Mouse (Mus musculus) bone marrow, adult 2 months (tissue): Measurements from ENCODE around the gene Tnfsf15.

Experiments
- CTCF ChIP-seq: fragments of 200-500 bp; IDR thresholded peaks from 2 replicates; pipeline ENCODE4 v1.5.1; 2011; ENCODE audit warnings: low read length, control low read depth; ENCODE audit not compliant: control insufficient read depth, insufficient read depth
- POLR2A ChIP-seq: fragments of 200-500 bp; IDR thresholded peaks from 2 replicates; pipeline ENCODE4 v1.6.1; 2011; ENCODE audit warnings: low read depth, mild to moderate bottlenecking, control low read depth, low read length, borderline replicate concordance; ENCODE audit not compliant: control insufficient read depth

DNA sequence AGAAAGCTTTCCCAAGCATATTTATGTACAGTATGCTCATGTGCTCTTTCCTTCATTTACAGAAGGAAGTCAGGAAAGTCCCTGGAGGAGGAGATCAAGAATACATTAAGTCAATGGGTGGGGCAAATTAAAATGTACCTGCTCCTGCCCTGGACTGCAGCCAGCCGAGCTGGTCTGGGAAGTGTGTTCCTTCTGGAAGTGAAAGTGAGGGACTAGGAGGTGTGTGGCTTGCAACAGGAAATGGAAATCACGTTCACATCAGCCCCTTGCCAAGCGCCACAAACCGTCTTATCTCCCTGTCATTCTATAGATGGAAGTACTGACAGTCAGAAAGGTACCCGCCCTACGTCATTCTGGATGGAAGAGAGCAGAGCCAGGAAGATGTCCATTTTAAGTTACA lies 358 bp upstream of the Tnfsf15 start:
- TF ChIP-seq POLR2A: no peak
- no peak for TF ChIP-seq CTCF
